Mouse (Mus musculus) adipose tissue, adult 10 weeks (tissue): Measurements from ENCODE around the gene Dusp28. TPM values are rescaled to one million over a fixed set of nuclear protein-coding genes. Genes with fewer than 3 reads are reported as not detected.

Experiments
- polyA plus RNA-seq: library from polyadenylated mRNA; stranded (reverse); fragments of 350-450 nt; fragmentation: Illumina TruSeq; extraction: RNeasy Lipid Tissue Mini Kit (QIAGEN cat#74804); gene quantifications from one replicate; pipeline ENCODE4 v1.2.3, GENCODE M21; 2014; ENCODE audit warnings: low read depth, low replicate concordance

Dusp28 gene
- polyA plus RNA-seq, result 38.3 TPM

GRCm38 (mm10) chr1:92906779-92907631, at the start of gene Dusp28:
Gene Dusp28 (plus strand): TSS chr1:92906981.

GRCm38 (mm10) chr1:92902786-92903185, 4.0 kb upstream of the Dusp28 start, which contains the start of gene Ankmy1:
Gene Ankmy1 (minus strand): TSS chr1:92902906.

DNA sequence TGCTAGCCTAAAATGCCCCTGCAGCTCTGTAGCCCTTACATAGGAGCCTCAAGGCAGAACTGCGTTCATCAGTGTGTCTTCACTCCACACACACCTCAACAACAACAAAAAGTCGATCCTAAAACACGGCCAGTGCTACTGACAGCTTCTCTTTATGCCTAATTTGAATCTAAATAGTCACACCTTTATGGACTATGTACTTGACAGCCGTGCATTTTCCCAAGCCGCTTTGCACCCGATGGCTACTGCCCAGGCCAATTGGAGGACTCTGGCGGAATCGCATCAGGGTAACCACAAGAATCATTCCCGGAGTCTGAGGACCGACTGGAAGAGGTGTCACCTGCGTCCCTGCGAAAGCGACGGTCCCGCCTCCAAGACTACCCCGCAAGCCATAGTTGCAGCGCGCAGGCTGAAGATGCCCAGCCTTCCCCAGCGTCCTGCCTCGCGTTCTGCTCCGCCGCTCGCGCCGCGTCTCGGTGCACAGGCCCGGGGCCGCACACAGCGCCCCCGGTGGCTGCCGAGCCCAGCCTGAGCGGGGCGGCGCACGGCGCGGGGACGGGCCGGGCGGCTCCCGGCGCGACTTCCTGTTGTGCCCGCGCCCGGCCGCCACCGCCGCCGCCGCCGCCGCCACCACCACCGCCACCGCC, 3.6 kb downstream of the Dusp28 start, which contains the start of gene Rnpepl1:
Rnpepl1 (plus strand) TSS at position 545 of the 647 bp plus-strand sequence.

DNA sequence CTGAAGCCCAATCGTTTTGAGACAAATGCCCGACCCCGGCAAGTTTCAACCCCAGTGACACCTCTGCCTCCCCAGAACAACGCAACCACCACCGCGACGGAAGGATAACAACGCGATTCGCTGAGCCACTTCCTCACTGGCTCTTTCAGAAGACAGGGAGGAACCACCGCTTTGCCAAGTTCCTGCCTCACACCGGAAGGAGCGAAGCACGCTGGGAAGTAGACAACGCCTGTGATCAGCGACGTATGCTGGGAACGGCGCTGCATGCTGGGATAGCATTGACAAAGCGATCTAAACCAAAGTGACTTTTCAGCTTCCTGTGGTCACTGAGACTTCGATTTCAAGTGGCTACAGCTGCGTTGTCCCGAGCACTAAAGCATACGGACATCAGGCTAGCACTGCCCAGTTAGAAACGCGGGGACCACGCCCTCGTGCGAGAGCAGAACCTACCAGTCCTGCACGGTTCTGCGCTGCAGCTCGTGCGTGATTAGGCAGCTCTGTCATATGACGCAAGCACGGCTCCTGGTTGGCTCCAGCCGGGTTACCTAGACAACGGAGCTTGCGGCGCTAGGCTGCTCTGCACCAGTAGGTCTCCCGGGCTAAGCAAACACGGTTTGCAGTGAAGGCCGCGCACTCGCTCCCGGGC, 27.5 kb downstream of the Dusp28 start, which contains the start of gene Capn10:
Capn10 (plus strand) TSS at position 195 of the 646 bp plus-strand sequence.

DNA sequence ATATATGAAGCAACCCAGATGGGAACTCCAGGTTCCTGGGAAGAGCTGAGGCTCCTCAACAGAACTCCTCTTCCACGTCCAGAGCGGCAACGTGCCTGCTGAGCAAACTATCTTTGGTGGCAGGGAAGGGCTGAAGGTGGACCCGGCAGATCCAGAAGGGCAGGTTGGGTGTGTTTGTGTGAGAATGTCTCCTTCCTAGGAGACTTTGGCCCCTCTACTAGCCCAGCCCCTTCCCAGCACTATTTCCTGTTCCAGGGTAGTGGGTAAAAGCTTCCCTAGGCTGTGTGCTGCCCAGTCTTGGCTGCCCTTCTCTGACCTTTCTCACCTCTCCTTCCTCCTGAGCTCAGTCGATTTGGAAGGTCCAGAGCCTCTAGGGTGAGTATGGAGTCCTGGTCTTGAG, 43.8 kb downstream of the Dusp28 start, which contains the start of gene Gpr35:
Gpr35 (plus strand) TSS at position 259 of the 400 bp plus-strand sequence.

Other genes with a start within 250 kb of the Dusp28 start
- gene Gpc1, start 75.3 kb upstream of the Dusp28 start, polyA plus RNA-seq, result 36.2 TPM
- 3.0 TPM for gene Ankmy1, start 4.1 kb upstream of the Dusp28 start, polyA plus RNA-seq
- gene Rnpepl1, start 3.8 kb downstream of the Dusp28 start, polyA plus RNA-seq, result 72.2 TPM
- gene Capn10, start 27.4 kb downstream of the Dusp28 start, polyA plus RNA-seq, result 40.5 TPM
- gene Gpr35, start 43.9 kb downstream of the Dusp28 start, polyA plus RNA-seq, result 1.6 TPM
- gene Aqp12, start 99.4 kb downstream of the Dusp28 start, polyA plus RNA-seq, result not detected
- gene Kif1a, start 195.0 kb downstream of the Dusp28 start, polyA plus RNA-seq, result 1.4 TPM
- gene Agxt, start 228.3 kb downstream of the Dusp28 start, polyA plus RNA-seq, result not detected